Mouse (Mus musculus): ENCODE data around the gene Auh.

- no peak for TF ChIP-seq POLR2A (IDR thresholded peaks at IDR 0.05; ENCODE audit: borderline replicate concordance, insufficient read depth, low read length)
- no peak for TF ChIP-seq CTCF (IDR thresholded peaks at IDR 0.05; ENCODE audit: borderline replicate concordance, insufficient read depth, low read depth, low read length)
Measured at GRCm38 (mm10) chr13:52977757-52978156, 48.3 kb upstream of the Auh start.

All from cerebellum, adult 2 months (tissue).